Mouse (Mus musculus): ENCODE measurements around the gene Ficd. TPM values are rescaled to one million over a fixed set of nuclear protein-coding genes. Genes with fewer than 3 reads are reported as not detected.

Gene Ficd
- polyA plus RNA-seq (2012; rRNA removed) = 4.3 and 5.8 TPM in 2 replicates

DNA sequence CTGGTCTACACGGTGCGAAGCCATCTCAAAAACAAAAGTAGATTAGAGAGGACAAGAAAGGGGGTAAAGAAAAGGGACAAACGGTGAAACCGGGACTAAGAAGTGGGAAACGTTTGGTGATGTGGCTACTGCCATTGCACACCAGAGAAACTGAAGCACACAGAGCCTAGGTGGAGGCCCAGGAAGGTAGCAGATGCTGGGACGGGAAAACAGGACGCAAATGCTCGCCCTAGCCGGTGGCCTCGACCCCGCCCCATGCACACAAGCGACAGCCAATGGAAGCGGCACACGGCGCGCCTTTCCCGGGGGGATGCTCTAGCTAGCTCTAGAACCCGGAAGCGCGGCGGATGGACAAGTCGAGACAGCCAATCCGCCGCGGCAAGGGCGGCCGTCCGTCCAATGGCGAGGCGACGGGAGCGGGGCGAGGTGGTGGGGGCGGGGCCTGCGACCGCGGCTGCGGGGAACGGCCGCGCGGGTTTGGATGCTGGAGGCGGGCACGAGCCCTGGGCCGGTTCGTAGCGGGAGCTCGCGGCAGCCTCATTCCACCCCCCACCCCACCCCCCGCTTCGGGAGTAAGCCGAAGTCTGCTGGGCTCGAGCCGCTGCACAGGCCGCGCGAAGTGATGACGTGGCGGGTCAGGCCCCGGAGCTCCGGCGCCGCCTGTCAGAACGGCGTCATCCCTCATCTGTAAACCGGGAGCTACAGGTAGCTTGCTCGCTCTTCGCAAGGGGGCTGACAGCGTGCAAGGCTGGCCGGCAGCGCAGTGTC, at the start of gene Ficd:
Gene Ficd (plus strand): TSS at position 459 of the 768 bp plus-strand sequence.
- DNase-seq (ENCODE audit: low read depth, low spot score) = peak; percentile 87
- under 1% methylated on average over 71 of the region's 71 CpGs for WGBS

DNA sequence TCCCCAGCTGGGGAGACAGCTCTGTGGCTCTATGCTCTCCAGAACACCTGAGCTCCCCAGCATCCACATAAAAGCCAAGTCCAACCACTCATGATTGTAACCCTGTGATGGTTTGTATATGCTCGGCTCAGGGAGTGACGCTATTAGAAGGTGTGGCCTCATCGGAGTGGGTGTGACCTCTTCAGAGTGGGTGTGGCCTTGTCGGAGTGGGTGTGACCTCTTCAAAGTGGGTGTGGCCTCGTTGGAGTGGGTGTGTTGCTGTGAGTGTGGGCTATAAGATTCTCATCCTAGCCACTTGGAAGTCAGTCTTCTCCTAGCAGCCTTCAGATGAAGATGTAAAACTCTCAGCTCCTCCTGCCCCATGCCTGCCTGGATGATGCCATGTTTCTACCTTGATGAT, 48.1 kb upstream of the Ficd start:
- DNase-seq (ENCODE audit: low read depth, low spot score) = no peak
- 69% methylated on average over 5 of the region's 5 CpGs for WGBS

DNA sequence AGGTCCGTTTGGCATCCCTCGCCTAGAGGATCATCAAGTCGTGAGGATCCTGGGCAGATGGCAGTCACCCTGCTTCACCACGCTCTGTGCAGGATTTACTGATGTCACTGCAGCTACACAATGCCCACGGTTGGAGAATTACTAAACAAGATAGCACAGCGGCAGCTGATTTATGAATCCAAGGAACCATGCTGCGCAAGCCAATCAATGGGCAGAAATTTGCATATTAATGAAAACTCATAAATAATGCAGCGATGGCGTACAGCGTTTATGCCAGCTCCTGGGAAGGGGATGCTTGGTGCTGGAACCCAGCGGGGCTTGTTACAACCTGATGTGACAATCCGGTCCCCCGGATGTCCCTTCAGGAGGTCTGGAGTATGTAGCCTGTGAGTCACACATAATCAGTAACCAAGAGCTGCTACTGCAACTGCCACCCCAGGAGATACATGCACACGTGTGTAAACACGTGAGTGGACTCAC, 45.5 kb upstream of the Ficd start:
- WGBS = 79% methylated on average over 15 of the region's 15 CpGs
- no peak for DNase-seq (ENCODE audit: low read depth, low spot score)

DNA sequence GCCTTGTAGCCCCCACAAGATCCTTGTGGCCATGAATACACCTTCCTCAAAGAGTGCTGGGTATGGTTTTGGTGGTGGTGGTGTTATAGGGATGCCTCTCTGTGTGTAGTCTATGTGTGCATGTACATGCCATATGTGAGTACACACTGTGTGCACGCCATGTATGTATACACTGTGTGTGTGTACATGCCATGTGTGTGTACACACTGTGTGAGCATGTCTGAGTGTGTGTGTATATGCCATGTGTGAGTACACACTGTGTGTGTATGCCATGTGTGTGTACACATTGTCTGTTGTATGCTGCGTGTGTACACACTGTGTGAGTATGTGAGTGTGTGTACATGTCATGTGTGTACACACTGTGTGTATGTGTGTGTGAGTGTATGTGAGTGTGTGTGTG, 44.7 kb upstream of the Ficd start:
- DNase-seq (ENCODE audit: low read depth, low spot score) = no peak
- 88% methylated on average over 2 of the region's 2 CpGs for WGBS

DNA sequence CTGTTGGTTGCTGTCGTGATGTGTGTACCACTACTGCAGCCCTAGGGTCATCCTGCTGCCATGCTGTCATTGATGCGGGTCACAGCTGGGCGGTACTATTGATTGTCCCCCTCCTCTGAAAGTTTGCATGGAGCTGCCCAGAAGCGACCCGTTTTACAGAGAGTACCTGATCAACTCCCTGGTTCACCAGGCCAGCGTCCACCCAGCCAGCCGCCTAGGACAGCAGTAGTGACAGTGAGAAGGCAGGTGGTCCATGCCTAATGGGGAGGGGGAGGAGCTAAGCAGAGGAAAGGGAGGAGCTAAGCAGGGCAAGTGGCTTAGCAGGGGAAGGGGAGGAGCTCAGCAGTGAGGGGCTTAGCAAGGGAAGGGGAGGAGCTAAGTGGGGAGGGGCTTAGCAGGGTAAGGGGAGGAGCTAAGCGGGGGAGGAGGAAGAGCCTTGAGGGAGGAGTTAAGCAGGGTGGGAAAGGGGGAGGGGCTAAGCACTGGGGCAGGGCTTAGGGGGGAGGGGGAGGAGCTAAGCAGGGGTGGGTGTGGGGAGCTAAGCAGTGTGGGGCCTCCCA, 42.3 kb upstream of the Ficd start:
- 95% methylated on average over 8 of the region's 8 CpGs for WGBS

DNA sequence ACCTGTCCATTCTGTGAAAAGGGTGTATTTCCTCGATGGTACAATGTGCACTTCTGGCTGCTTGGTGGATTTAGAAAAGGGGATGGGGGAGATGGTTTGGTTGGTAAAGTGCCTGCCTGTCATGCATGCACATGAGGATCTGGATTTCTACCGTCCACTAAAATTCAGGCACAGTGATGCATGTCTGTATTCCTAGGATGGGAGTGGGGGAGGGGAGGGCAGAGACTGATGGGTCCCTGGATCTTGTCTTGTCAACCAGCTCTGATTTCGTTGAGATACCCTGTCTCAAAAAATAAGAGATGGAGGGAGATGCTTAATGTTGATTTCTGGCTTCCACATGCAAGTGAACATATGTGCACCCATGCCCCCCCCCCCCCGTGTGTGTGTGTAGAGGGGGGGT, 41.6 kb upstream of the Ficd start:
- 34% methylated on average over 4 of the region's 4 CpGs for WGBS
- no peak for DNase-seq (ENCODE audit: low read depth, low spot score)

More for the DNA sequence above, 42.3 kb upstream of the Ficd start:
- DNase-seq (ENCODE audit: low read depth, low spot score) = no peak

DNA sequence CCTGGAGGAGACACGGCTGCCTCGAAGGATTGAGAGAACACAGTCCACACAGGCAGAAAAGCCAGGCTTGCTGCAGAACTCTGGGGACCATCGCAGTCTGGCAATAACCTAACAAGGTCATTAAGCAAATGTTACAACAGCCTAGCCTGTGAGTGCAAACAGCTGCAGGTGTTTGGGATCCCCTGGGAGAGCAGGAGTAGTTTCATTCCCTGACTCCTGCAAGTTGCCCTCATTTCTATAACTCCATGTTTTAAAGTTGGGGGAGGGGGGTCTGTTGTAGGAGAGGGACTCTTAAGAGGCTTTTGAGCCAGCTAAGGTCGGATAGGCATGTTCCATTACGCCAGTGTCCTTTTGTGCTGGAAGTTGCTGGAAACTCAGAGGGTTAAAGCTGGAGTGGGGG, 41.2 kb upstream of the Ficd start:
- no peak for DNase-seq (ENCODE audit: low read depth, low spot score)
- WGBS = 13% methylated on average over 5 of the region's 5 CpGs

DNA sequence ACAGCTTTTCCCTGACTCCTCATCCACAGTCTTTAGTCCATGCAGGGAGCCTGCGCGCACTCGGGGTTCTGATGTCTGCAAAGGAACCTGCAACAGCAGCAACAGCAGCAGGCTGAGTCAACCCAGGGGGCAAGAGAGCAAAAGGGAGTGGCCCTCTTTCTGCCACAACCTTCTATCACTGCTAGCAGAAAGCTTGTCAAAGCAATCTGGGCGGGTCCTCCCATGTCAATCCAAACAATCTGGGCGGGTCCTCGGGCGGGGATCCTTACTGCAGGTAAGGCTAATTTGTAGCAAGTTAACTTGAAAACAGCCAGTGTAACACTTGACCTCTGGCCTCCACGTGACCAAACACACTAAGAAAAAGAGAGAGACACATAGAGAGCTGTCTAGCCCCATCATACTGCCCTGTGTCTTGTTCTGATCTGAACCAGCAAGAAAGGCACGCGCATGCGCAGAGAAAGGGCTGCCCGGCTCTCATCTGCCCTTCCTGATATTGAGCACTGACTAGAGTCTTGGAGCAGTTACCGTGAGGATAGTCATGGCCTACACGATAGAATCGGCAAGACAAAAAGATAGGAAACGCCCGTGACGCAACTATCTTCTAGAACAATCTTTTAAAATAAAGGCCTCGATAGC, 35.1 kb upstream of the Ficd start:
- 50% methylated on average over 19 of the region's 19 CpGs for WGBS
- DNase-seq (ENCODE audit: low read depth, low spot score) = peak; percentile 19

DNA sequence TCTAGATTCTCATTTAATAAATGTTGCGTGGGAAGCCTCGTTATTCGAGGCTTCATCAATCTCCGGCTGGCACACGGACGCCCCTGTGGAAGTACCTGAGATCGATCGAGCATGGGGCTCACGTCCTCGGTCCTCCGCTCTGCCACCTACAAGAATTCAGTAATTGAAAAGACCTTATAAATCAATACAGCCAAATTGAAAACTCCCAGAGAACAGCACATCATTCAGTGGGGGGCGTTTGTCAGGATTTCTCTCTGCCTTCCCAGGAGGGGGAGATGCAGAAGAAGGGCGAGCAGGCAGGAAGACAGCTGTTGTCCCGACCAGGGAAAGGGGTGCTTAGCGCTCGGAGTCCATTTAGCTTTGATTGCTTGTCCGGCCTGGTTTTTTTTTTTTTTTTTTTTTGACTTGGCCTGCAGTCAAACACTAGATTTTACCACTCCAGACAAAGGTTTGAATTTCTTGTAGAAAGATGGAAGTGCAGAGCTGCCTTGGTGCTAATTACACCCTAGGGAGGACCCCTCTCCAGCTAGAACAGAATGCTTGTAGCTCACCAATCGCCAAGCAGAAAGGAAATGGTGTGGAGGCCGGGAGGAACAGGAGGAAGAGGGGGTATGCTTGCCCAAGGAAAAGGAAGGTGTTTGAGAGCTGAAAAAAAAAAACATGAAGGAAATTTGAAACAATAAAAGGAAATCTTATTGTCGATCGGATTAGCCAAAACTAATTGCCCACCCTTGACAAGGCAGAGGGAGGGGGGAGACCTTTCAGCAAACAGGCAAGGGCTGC, 31.6 kb upstream of the Ficd start:
- WGBS = 66% methylated on average over 21 of the region's 21 CpGs

DNA sequence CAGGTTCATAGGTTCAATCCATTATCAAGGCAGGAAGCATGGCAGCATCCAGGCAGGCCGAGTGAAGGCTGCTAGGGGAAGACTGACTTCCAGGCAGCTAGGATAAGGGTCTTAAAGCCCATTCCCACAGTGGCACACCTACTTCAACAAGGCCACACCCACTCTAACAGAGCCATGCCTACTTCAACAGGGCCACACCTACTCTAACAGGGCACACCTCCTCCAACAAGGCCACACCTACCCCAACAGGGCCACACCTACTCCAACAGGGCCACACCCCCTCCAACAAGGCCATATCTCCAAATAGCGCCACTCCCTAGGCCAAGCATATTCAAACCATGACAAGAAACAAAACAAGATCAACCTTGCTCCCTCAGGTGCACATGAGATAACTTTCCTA, 22.7 kb upstream of the Ficd start:
- 62% methylated on average over 2 of the region's 2 CpGs for WGBS
- DNase-seq (ENCODE audit: low read depth, low spot score) = no peak

More for the DNA sequence above, 31.6 kb upstream of the Ficd start:
- no peak for DNase-seq (ENCODE audit: low read depth, low spot score)

DNA sequence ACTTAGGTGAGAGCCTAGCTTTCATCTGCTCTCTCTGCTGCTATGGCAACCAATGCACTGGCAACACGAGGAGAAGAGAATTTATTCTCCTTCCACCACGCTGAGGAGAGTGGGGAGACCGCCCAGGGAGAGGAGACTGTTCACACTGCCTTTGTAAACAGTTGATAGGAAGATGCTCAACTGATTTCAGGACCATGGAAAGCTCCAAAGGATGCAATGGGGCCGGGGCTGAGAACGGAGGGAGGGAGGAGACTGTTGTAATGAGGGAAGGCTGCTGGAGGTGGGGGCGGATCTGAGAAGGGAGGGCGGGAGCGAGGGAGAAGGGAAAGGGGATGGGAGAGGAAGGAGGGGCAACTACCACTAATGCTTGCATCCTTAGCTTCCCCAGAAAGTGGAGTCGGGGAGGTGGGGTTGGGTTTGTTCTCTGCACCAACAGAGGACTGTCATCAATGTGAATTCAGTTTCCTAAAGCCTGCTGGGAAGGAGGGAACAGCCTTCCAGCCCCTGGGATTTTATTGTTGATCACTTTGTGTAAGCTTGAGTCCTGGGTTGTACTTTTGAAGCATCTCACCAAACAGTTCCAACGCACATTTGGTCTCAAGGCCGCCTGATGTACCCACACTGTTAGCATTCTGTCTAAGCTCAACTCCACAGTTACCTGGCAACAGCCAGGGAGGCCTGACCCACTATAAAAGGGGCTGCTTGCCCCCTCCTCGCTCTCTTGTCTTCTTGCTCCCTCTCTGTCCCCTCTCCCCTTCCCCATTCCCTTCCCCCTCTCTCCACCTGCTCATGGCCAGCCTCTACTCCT, 18.8 kb upstream of the Ficd start:
- no peak for DNase-seq (ENCODE audit: low read depth, low spot score)
- 12% methylated on average over 10 of the region's 12 CpGs for WGBS

DNA sequence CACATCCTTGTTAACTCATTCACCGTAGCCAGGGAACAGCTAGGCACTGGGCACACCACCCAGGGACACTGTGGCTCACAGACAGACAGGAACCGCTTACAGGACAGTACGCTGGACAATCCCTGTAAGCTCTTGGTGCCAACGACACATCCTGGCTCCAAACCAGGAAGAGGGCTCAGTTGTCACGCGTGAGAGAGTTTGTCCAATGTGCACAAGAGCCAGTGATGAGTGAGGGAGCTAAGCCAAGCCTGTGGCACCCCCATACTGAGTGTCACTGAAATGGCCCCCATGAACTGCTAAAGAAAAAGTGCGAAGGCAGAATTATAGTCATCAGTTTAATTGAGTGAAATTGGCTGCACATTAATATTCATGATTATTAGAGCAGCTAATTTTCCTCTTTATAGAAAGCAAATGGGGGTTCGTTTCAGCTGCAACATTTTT, 16.4 kb upstream of the Ficd start:
- no peak for DNase-seq (ENCODE audit: low read depth, low spot score)
- 77% methylated on average over 8 of the region's 8 CpGs for WGBS

DNA sequence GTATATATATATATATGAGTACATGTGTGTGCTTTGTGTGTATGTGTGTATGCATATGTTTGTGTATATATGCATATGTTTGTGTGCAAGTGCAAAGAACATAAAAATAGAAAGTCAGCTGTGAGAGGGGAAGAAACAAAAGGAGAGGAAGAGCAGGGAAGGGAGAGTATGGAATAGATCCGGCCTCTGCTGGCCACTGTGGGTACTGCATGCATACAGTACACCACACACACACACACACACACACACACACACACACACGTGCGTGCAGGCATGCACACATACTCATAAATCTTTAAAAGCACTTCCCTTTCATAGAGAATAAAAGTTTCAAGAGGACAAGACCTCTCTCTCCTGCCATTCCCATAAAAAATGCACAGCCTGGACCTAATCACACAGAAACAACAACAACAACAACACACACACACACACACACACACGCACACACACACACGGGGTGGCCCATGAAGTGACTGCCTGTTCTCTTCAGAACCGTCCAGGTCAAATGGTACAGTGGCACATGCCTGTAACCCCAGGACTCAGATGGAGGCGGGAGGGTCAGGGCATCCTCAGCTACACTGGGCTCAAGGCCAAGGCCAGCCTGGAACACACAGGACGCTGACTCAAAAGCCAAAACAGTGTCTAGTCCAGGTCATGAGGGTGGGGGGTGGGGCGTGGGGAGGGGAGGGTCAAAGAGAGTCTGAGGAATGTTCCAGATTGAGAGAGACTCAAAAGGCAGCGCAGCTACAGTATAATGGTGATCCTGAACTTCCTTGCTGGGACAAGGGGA, 13.2 kb upstream of the Ficd start:
- 83% methylated on average over 10 of the region's 10 CpGs for WGBS
- DNase-seq (ENCODE audit: low read depth, low spot score) = no peak

DNA sequence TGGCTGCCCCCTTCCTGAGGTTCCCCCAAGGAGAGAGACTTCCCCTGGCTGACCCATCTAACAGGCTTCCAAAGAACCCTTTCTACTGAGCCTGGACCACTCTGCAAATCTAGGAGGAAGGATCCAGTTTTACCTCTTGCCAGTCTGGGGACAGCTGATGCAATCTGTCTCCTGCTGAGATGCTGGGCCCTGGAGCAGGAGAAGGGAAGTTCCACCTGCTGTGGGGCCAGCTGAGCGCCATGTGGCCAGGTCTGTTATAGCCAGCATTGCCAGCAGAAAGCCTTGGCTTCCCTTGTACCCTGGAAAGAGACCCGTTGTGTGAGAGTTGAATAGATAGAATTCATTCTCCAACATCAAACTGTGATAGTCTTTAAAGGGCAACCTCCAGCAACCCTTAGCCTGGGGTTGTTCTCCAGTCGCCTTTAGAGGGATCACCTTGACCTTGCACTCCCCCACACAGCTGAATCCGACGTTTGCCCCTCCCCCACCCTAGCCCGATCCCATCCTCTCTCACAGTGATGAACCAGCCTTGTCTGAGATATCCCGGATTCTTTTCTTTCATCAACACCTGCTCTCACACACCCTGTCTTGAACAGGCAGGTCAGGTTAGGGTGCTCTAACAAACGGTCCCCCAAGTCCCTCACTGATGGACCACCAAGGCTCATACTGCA, 11.9 kb upstream of the Ficd start:
- 34% methylated on average over 8 of the region's 8 CpGs for WGBS
- DNase-seq (ENCODE audit: low read depth, low spot score) = no peak

DNA sequence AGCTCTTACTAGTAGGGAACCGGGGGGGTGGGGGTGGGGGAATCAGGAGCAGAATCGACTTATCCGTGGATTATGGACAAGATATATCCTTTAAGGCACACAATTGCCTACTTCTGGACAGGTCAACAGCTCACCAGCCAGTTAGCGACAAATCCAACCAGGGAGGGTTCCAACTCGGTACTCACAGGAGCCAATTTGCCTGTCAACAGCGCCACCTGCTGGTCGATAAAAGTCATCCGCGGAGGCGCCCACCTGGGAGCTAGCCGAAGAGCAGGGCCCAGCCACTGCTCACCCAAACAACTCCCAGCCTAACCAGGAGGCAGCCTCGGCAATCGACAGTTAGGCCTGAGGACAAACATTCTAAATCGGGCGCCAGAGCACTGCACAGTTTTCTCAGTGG, 11.2 kb upstream of the Ficd start, which contains the start of gene 1700069L16Rik:
Gene 1700069L16Rik (minus strand): TSS at position 327 of the 400 bp plus-strand sequence.
- 5% methylated on average over 15 of the region's 15 CpGs for WGBS
- peak; percentile 29 for DNase-seq (ENCODE audit: low read depth, low spot score)

DNA sequence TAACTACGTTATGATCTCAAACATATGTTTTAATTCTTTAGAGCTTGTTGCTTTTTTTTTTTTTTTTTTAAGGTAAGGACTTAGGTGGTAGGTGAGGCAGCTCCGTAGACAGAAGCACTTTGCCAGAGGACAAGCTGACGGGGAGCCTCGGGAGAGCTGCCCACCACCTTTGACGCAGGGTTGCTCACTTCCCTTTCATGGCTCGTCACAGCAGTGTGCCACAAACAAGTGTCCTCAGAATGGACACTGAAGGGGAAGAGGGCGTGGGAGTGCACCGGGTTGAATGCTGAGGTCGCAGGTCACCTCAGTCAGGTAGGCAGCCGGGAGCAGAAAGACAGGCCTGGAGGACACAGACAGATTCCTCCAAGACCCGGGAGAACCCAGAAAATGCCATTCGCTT, 10.2 kb upstream of the Ficd start:
- 61% methylated on average over 12 of the region's 12 CpGs for WGBS
- no peak for DNase-seq (ENCODE audit: low read depth, low spot score)

DNA sequence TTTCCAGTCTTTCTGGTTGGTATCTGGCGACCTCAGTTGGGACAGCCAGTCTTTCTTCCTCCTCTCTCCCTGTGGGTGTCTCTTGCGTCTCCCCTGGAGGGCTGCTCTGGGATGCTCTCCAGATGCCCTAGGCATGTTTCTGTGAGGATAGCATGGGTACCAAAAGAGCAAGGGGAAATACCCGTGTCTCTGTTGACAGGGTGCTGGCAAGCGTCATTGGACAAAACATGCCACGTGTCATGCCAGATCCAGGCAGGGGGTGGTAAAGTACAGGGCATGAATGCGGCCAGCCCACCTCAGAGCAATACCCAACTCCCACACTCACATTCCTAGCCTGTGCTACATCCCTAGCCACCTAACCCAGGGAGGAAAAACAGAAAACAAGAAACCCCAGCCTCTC, 9.0 kb upstream of the Ficd start:
- no peak for DNase-seq (ENCODE audit: low read depth, low spot score)
- 66% methylated on average over 6 of the region's 6 CpGs for WGBS

DNA sequence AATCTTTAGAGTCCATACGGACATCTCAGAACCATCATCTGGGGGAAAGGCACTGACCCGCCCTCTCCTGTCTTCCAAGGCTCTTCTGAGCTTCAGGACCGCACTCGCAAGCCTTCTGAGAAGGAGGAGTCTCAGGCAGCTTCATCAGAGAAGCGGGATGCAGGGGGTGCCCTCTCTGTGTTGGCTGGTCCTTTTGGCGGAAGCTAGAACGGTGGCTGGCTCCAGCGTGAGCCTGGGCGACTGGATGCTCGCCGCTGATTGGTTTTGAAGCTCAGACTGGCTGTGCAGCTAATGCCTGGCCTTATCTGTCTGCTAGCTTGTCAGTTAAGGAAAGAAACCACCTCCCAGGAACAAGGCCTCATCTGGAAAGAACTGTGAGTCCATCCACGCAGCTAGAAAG, 8.4 kb upstream of the Ficd start:
- WGBS = 55% methylated on average over 12 of the region's 12 CpGs

More for the DNA sequence above, 8.4 kb upstream of the Ficd start:
- DNase-seq (ENCODE audit: low read depth, low spot score) = no peak

Data from large intestine, adult 2 months (tissue).